Mouse (Mus musculus) cerebellum, adult 18-20 months (tissue): Measurements from ENCODE around the gene Klf6.

Experiments
- DNase-seq, 2 experiments: peaks; one replicate each; pipeline ENCODE4 v3.0.0; 2021

The Klf6 gene

GRCm38 (mm10) chr13:5917360-5917759 is 56.1 kb downstream of the Klf6 start:
- DNase-seq, result no peak

DNA sequence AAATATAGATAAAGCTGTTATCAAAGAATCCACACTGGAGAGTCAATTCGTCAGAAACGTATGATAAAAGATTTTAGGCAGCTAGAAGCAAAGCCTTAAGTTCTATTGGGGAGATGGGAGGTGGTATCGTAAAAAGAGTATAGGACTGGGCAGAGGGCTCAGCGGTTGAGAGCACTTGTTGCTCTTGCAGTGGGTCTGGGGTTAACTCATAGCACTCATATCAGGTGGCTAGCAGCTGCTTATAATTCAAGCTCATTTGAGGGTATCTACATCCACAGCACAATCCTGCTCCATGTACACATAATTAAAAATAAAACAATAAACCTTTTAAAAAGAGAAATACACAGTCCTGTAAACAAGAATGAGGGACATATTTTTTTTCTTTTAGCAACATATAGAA is 58.7 kb downstream of the Klf6 start:
- DNase-seq, result no peak
